Mouse (Mus musculus) MEL (cell line): ENCODE results near the gene Unc119b.
A peak's percentile ranks its signal among the peaks of the same experiment; 100 is the strongest.

Experiments used
- CHD2 ChIP-seq: IDR thresholded peaks from 2 replicates; pipeline ENCODE4 v1.6.1; 2011; ENCODE audit warnings: low read length, improper control_type of control experiment
- CTCF ChIP-seq, 3 experiments: IDR thresholded peaks in 2 of 3; conservative IDR thresholded peaks in 1 of 3; 2 replicates each; pipeline ENCODE4 v1.5.1; 2011 to 2012; ENCODE audit warnings: low read length in 3 of 3, low read depth in 2 of 3, mild to moderate bottlenecking in 2 of 3, improper control_type of control experiment in 1 of 3, inconsistent platforms in 1 of 3, mixed read lengths in 1 of 3, moderate library complexity in 1 of 3; ENCODE audit not compliant: control insufficient read depth in 1 of 3, insufficient read depth in 1 of 3, poor library complexity in 1 of 3, severe bottlenecking in 1 of 3
- EP300 ChIP-seq, 2 experiments: IDR thresholded peaks; 2 replicates each; pipeline ENCODE4 v1.6.1; 2011; ENCODE audit warnings: improper control_type of control experiment in 2 of 2, low read length in 2 of 2, low read depth in 1 of 2, mild to moderate bottlenecking in 1 of 2
- KAT2A ChIP-seq: conservative IDR thresholded peaks from 2 replicates; pipeline ENCODE4 v1.6.1; 2012; ENCODE audit warnings: low read depth, low read length, improper control_type of control experiment, inconsistent platforms
- MAFK ChIP-seq: IDR thresholded peaks from 2 replicates; pipeline ENCODE4 v1.6.1; 2011; ENCODE audit warnings: low read depth, mild to moderate bottlenecking, low read length, improper control_type of control experiment, borderline replicate concordance
- MEF2A ChIP-seq: IDR thresholded peaks from 2 replicates; pipeline ENCODE4 v1.6.1; 2014; ENCODE audit warnings: low read depth, mild to moderate bottlenecking, inconsistent platforms, low read length, improper control_type of control experiment; ENCODE audit not compliant: poor library complexity, insufficient replicate concordance, severe bottlenecking; ENCODE audit errors: extremely low read depth
- MYC ChIP-seq: IDR thresholded peaks from 2 replicates; pipeline ENCODE4 v1.6.1; 2011; ENCODE audit warnings: low read depth, mild to moderate bottlenecking, low read length, improper control_type of control experiment, moderate library complexity
- NELFE ChIP-seq: IDR thresholded peaks from 2 replicates; pipeline ENCODE4 v1.6.1; 2011; ENCODE audit warnings: low read depth, low read length, improper control_type of control experiment
- RAD21 ChIP-seq: IDR thresholded peaks from 2 replicates; pipeline ENCODE4 v1.6.1; 2011; ENCODE audit warnings: mild to moderate bottlenecking, low read depth, low read length, improper control_type of control experiment
- TBP ChIP-seq: IDR thresholded peaks from 2 replicates; pipeline ENCODE4 v1.8.0; 2011; ENCODE audit warnings: low read depth, low read length, improper control_type of control experiment
- USF1 ChIP-seq: IDR thresholded peaks from 2 replicates; pipeline ENCODE4 v1.6.1; 2014; ENCODE audit warnings: low read depth, mild to moderate bottlenecking, inconsistent platforms, low read length, improper control_type of control experiment, moderate library complexity
- ZKSCAN1 ChIP-seq: IDR thresholded peaks from 2 replicates; pipeline ENCODE4 v1.6.1; 2012; ENCODE audit warnings: low read depth, mild to moderate bottlenecking, inconsistent platforms, low read length, improper control_type of control experiment, moderate library complexity

GRCm38 (mm10) chr5:115125211-115125871 lies 9.4 kb downstream of the Unc119b start:
- no peak for TF ChIP-seq MEF2A
- no peak for TF ChIP-seq ZKSCAN1
- no peak for TF ChIP-seq EP300 (IDR thresholded peaks at IDR 0.05; ENCODE audit: low read depth in 1 of 2, low read length in 2 of 2)
- no peak for TF ChIP-seq NELFE
- TF ChIP-seq TBP = no peak
- no peak for TF ChIP-seq MYC
- peak; percentile 60 to 81 (median 81) for TF ChIP-seq CTCF (IDR thresholded peaks at IDR 0.05 in 2 of 3, conservative IDR thresholded peaks at IDR 0.05 in 1 of 3; ENCODE audit: control insufficient read depth in 1 of 3, insufficient read depth in 1 of 3, low read depth in 2 of 3, low read length in 3 of 3, poor library complexity in 1 of 3, severe bottlenecking in 1 of 3)
- no peak for TF ChIP-seq CHD2
- TF ChIP-seq USF1 = no peak
- TF ChIP-seq KAT2A = no peak
- TF ChIP-seq MAFK = no peak
- peak; percentile 82 for TF ChIP-seq RAD21
